Mouse (Mus musculus): Measurements from ENCODE around the gene Hist1h3c. TPM values are rescaled to one million over a fixed set of nuclear protein-coding genes. Genes with fewer than 3 reads are reported as not detected.
A peak's percentile ranks its signal among the peaks of the same experiment; 100 is the strongest.

The Hist1h3c gene
- polyA plus RNA-seq, 1 experiment from 2014 or later, result 9.6 TPM

- H3K4me1 ChIP-seq, result peaks cover 16% of the 10 kb centered on the region
- no peak for DNase-seq (ENCODE audit: low spot score)
- WGBS, result 86% methylated on average over 4 of the region's 4 CpGs
Measured at GRCm38 (mm10) chr13:23702220-23702619, 43.2 kb downstream of the Hist1h3c start.

GRCm38 (mm10) chr13:23700786-23701520 lies 44.4 kb downstream of the Hist1h3c start:
- 36% methylated on average over 8 of the region's 8 CpGs for WGBS
- peak overlapping the region; percentile 66 for H3K27ac ChIP-seq
- DNase-seq (ENCODE audit: low spot score), result peak; percentile 69
- H3K9me3 ChIP-seq (replicated peaks), result no peaks in the 10 kb centered on the region
- H3K27me3 ChIP-seq (ENCODE audit: low read depth, poor library complexity, severe bottlenecking), result no peaks in the 10 kb centered on the region
- no peak overlapping the region; the same call in 1 of the 2 replicates for H3K4me3 ChIP-seq
- peaks cover 19% of the 10 kb centered on the region for H3K4me1 ChIP-seq
- H3K36me3 ChIP-seq, result no peaks in the 10 kb centered on the region

More at GRCm38 (mm10) chr13:23702220-23702619, 43.2 kb downstream of the Hist1h3c start:
- Histone ChIP-seq H3K9me3 (replicated peaks) (no peaks in the 10 kb centered on the region), H3K27me3 (ENCODE audit: low read depth, poor library complexity, severe bottlenecking) (no peaks in the 10 kb centered on the region), H3K36me3 (no peaks in the 10 kb centered on the region), H3K27ac (no peak overlapping the region), H3K4me3 (no peak overlapping the region)

- H3K36me3 ChIP-seq, result no peaks in the 10 kb centered on the region
- 75% methylated on average over 3 of the region's 3 CpGs for WGBS
- H3K4me1 ChIP-seq, result peaks cover 25% of the 10 kb centered on the region
- no peaks in the 10 kb centered on the region for H3K27me3 ChIP-seq (ENCODE audit: low read depth, poor library complexity, severe bottlenecking)
- no peak overlapping the region for H3K4me3 ChIP-seq
- no peak overlapping the region for H3K27ac ChIP-seq
- no peaks in the 10 kb centered on the region for H3K9me3 ChIP-seq (replicated peaks)
- no peak for DNase-seq (ENCODE audit: low spot score)
Measured at GRCm38 (mm10) chr13:23699767-23700166, 45.6 kb downstream of the Hist1h3c start.

- peaks cover 25% of the 10 kb centered on the region for H3K4me1 ChIP-seq
- 81% methylated on average over 6 of the region's 6 CpGs for WGBS
- no peaks in the 10 kb centered on the region for H3K9me3 ChIP-seq (replicated peaks)
- no peaks in the 10 kb centered on the region for H3K36me3 ChIP-seq
- H3K4me3 ChIP-seq, result peak overlapping the region; percentile 56
- H3K27me3 ChIP-seq (ENCODE audit: low read depth, poor library complexity, severe bottlenecking), result no peaks in the 10 kb centered on the region
- H3K27ac ChIP-seq, result peak overlapping the region; percentile 88
- DNase-seq (ENCODE audit: low spot score), result no peak
Measured at GRCm38 (mm10) chr13:23698996-23699395, 46.4 kb downstream of the Hist1h3c start.

- Histone ChIP-seq H3K9me3 (replicated peaks) (no peaks in the 10 kb centered on the region), H3K4me1 (peaks cover 25% of the 10 kb centered on the region), H3K4me3 (peak within 1 kb of the TSS; percentile 56), H3K36me3 (no peaks in the 10 kb centered on the region), H3K27me3 (ENCODE audit: low read depth, poor library complexity, severe bottlenecking) (no peaks in the 10 kb centered on the region), H3K27ac (peak within 1 kb of the TSS; percentile 88)
- DNase-seq (ENCODE audit: low spot score), result peak; percentile 98
- under 1% methylated on average over 22 of the region's 22 CpGs for WGBS
Measured at GRCm38 (mm10) chr13:23698300-23698693, 47.1 kb downstream of the Hist1h3c start, which contains the start of gene Hist1h4c. Gene Hist1h4c (minus strand): TSS chr13:23698454.

GRCm38 (mm10) chr13:23697491-23698299 lies 47.7 kb downstream of the Hist1h3c start:
- Histone ChIP-seq H3K9me3 (replicated peaks) (no peaks in the 10 kb centered on the region), H3K27me3 (ENCODE audit: low read depth, poor library complexity, severe bottlenecking) (no peaks in the 10 kb centered on the region), H3K36me3 (no peaks in the 10 kb centered on the region), H3K27ac (peak overlapping the region; percentile 88), H3K4me3 (peak overlapping the region; percentile 56), H3K4me1 (peaks cover 25% of the 10 kb centered on the region)
- WGBS, result under 1% methylated on average over 21 of the region's 32 CpGs
- peak; percentile 74 for DNase-seq (ENCODE audit: low spot score)

GRCm38 (mm10) chr13:23696061-23696474 lies 49.3 kb downstream of the Hist1h3c start:
- WGBS, result 51% methylated on average over 15 of the region's 15 CpGs
- Histone ChIP-seq H3K4me1 (peaks cover 22% of the 10 kb centered on the region), H3K27ac (peak overlapping the region; percentile 75), H3K4me3 (no peak overlapping the region; the same call in 1 of the 2 replicates), H3K9me3 (replicated peaks) (no peaks in the 10 kb centered on the region), H3K36me3 (no peaks in the 10 kb centered on the region), H3K27me3 (ENCODE audit: low read depth, poor library complexity, severe bottlenecking) (no peaks in the 10 kb centered on the region)
- DNase-seq (ENCODE audit: low spot score), result no peak

- no peaks in the 10 kb centered on the region for H3K9me3 ChIP-seq (replicated peaks)
- WGBS, result 39% methylated on average over 13 of the region's 13 CpGs
Measured at GRCm38 (mm10) chr13:23695514-23695913, 49.9 kb downstream of the Hist1h3c start, which contains the start of gene Hist1h1t. Gene Hist1h1t (plus strand): TSS chr13:23695814.

More at GRCm38 (mm10) chr13:23695514-23695913, 49.9 kb downstream of the Hist1h3c start, which contains the start of gene Hist1h1t:
- no peak for DNase-seq (ENCODE audit: low spot score)
- Histone ChIP-seq H3K27ac (peak within 1 kb of the TSS; percentile 75), H3K4me1 (peaks cover 18% of the 10 kb centered on the region), H3K36me3 (no peaks in the 10 kb centered on the region), H3K4me3 (no peak within 1 kb of the TSS; the same call in 1 of the 2 replicates), H3K27me3 (ENCODE audit: low read depth, poor library complexity, severe bottlenecking) (no peaks in the 10 kb centered on the region)

Small RNA genes lying within 50 kb of the gene (microRNA-seq; reads per million reads assigned to microRNA genes)
- gene Gm44314 (not detected), gene Gm44484 (0.88 reads per million)

Other genes with a start within 250 kb of the Hist1h3c start
- gene Hist1h4h, start 214.6 kb downstream of the Hist1h3c start, polyA plus RNA-seq (2016; fragmentation: Nextera tagmentation; extraction: Ambion mirVana), result 2.4 and 4.5 TPM in 2 replicates
- 8.0 and 11.7 TPM in 2 replicates for gene Hist1h2af, start 211.7 kb downstream of the Hist1h3c start, polyA plus RNA-seq (2016; fragmentation: Nextera tagmentation; extraction: Ambion mirVana)
- 4.7 and 5.3 TPM in 2 replicates for gene Hist1h3g, start 210.2 kb downstream of the Hist1h3c start, polyA plus RNA-seq (2016; fragmentation: Nextera tagmentation; extraction: Ambion mirVana)
- 0.56 and 0.69 TPM in 2 replicates for gene Hist1h2bh, start 202.2 kb downstream of the Hist1h3c start, polyA plus RNA-seq (2016; fragmentation: Nextera tagmentation; extraction: Ambion mirVana)
- gene Hist1h3f, start 201.6 kb downstream of the Hist1h3c start, polyA plus RNA-seq (2016; fragmentation: Nextera tagmentation; extraction: Ambion mirVana), result 1.3 and 1.4 TPM in 2 replicates
- gene Hist1h4f, start 194.0 kb downstream of the Hist1h3c start, polyA plus RNA-seq (2016; fragmentation: Nextera tagmentation; extraction: Ambion mirVana), result 0.73 and 1.3 TPM in 2 replicates
- gene Hist1h1d, start 192.3 kb downstream of the Hist1h3c start, polyA plus RNA-seq (2016; fragmentation: Nextera tagmentation; extraction: Ambion mirVana), result 0.59 and 0.67 TPM in 2 replicates
- gene Hist1h3e, start 183.2 kb downstream of the Hist1h3c start, polyA plus RNA-seq (2016; fragmentation: Nextera tagmentation; extraction: Ambion mirVana), result 5.6 and 7.8 TPM in 2 replicates
- 109 and 113 TPM in 2 replicates for gene Hist1h2ae, start 174.4 kb downstream of the Hist1h3c start, polyA plus RNA-seq (2016; fragmentation: Nextera tagmentation; extraction: Ambion mirVana)
- 7.3 and 8.1 TPM in 2 replicates for gene Hist1h2bg, start 174.2 kb downstream of the Hist1h3c start, polyA plus RNA-seq (2016; fragmentation: Nextera tagmentation; extraction: Ambion mirVana)
- gene Hist1h2bf, start 171.4 kb downstream of the Hist1h3c start, polyA plus RNA-seq (2016; fragmentation: Nextera tagmentation; extraction: Ambion mirVana), result 2.4 and 3.5 TPM in 2 replicates
- 1.3 and 3.9 TPM in 2 replicates for gene Hist1h2ad, start 171.2 kb downstream of the Hist1h3c start, polyA plus RNA-seq (2016; fragmentation: Nextera tagmentation; extraction: Ambion mirVana)
- gene Hist1h3d, start 169.8 kb downstream of the Hist1h3c start, polyA plus RNA-seq (2016; fragmentation: Nextera tagmentation; extraction: Ambion mirVana), result 7.7 and 9.6 TPM in 2 replicates
- 109 and 120 TPM in 2 replicates for gene Hist1h4d, start 164.0 kb downstream of the Hist1h3c start, polyA plus RNA-seq (2016; fragmentation: Nextera tagmentation; extraction: Ambion mirVana)
- gene Hist1h2be, start 124.5 kb downstream of the Hist1h3c start, polyA plus RNA-seq (2016; fragmentation: Nextera tagmentation; extraction: Ambion mirVana), result 2.3 and 4.2 TPM in 2 replicates
- 19.6 and 20.6 TPM in 2 replicates for gene Hist1h1e, start 123.0 kb downstream of the Hist1h3c start, polyA plus RNA-seq (2016; fragmentation: Nextera tagmentation; extraction: Ambion mirVana)
- gene Hist1h2ac, start 61.7 kb downstream of the Hist1h3c start, polyA plus RNA-seq (2016; fragmentation: Nextera tagmentation; extraction: Ambion mirVana), result 0.60 and 0.98 TPM in 2 replicates
- gene Hist1h2bc, start 61.4 kb downstream of the Hist1h3c start, polyA plus RNA-seq (2016; fragmentation: Nextera tagmentation; extraction: Ambion mirVana), result 16.9 and 17.0 TPM in 2 replicates
- 0.26 TPM in 1 of 2 replicates, not detected in the other for gene Hist1h1t, start 49.8 kb downstream of the Hist1h3c start, polyA plus RNA-seq (2016; fragmentation: Nextera tagmentation; extraction: Ambion mirVana)
- 6.4 and 6.5 TPM in 2 replicates for gene Hist1h4c, start 47.1 kb downstream of the Hist1h3c start, polyA plus RNA-seq (2016; fragmentation: Nextera tagmentation; extraction: Ambion mirVana)
- 1.6 and 2.0 TPM in 2 replicates for gene Hfe, start 34.7 kb downstream of the Hist1h3c start, polyA plus RNA-seq (2016; fragmentation: Nextera tagmentation; extraction: Ambion mirVana)
- 8.6 and 11.8 TPM in 2 replicates for gene Hist1h1c, start 6.8 kb downstream of the Hist1h3c start, polyA plus RNA-seq (2016; fragmentation: Nextera tagmentation; extraction: Ambion mirVana)
- 3.5 and 3.7 TPM in 2 replicates for gene Hist1h2bb, start 1.1 kb upstream of the Hist1h3c start, polyA plus RNA-seq (2016; fragmentation: Nextera tagmentation; extraction: Ambion mirVana)
- gene Hist1h2ab, start 5.5 kb upstream of the Hist1h3c start, polyA plus RNA-seq (2016; fragmentation: Nextera tagmentation; extraction: Ambion mirVana), result 55.9 and 60.6 TPM in 2 replicates
- gene Hist1h3b, start 6.7 kb upstream of the Hist1h3c start, polyA plus RNA-seq (2016; fragmentation: Nextera tagmentation; extraction: Ambion mirVana), result 6.3 and 9.7 TPM in 2 replicates
- 4.4 and 5.9 TPM in 2 replicates for gene Hist1h4b, start 11.4 kb upstream of the Hist1h3c start, polyA plus RNA-seq (2016; fragmentation: Nextera tagmentation; extraction: Ambion mirVana)
- gene Hist1h4a, start 15.6 kb upstream of the Hist1h3c start, polyA plus RNA-seq (2016; fragmentation: Nextera tagmentation; extraction: Ambion mirVana), result 0.51 and 0.62 TPM in 2 replicates
- 3.0 and 5.3 TPM in 2 replicates for gene Hist1h3a, start 16.8 kb upstream of the Hist1h3c start, polyA plus RNA-seq (2016; fragmentation: Nextera tagmentation; extraction: Ambion mirVana)
- gene Hist1h1a, start 18.1 kb upstream of the Hist1h3c start, polyA plus RNA-seq (2016; fragmentation: Nextera tagmentation; extraction: Ambion mirVana), result 2.1 and 4.0 TPM in 2 replicates
- gene Trim38, start 24.3 kb upstream of the Hist1h3c start, polyA plus RNA-seq (2016; fragmentation: Nextera tagmentation; extraction: Ambion mirVana), result not detected in 2 replicates
- 0.04 TPM in 1 of 2 replicates, not detected in the other for gene Slc17a2, start 61.4 kb upstream of the Hist1h3c start, polyA plus RNA-seq (2016; fragmentation: Nextera tagmentation; extraction: Ambion mirVana)
- not detected in 2 replicates for gene Slc17a3, start 93.8 kb upstream of the Hist1h3c start, polyA plus RNA-seq (2016; fragmentation: Nextera tagmentation; extraction: Ambion mirVana)
- gene Slc17a1, start 122.1 kb upstream of the Hist1h3c start, polyA plus RNA-seq (2016; fragmentation: Nextera tagmentation; extraction: Ambion mirVana), result not detected in 2 replicates
- gene Slc17a4, start 169.4 kb upstream of the Hist1h3c start, polyA plus RNA-seq (2016; fragmentation: Nextera tagmentation; extraction: Ambion mirVana), result not detected in 2 replicates
- not detected in 2 replicates for gene Hist1h2ba, start 188.6 kb upstream of the Hist1h3c start, polyA plus RNA-seq (2016; fragmentation: Nextera tagmentation; extraction: Ambion mirVana)
- not detected in 2 replicates for gene Hist1h2aa, start 188.9 kb upstream of the Hist1h3c start, polyA plus RNA-seq (2016; fragmentation: Nextera tagmentation; extraction: Ambion mirVana)
- not detected in 2 replicates for gene Scgn, start 245.6 kb upstream of the Hist1h3c start, polyA plus RNA-seq (2016; fragmentation: Nextera tagmentation; extraction: Ambion mirVana)